Mouse (Mus musculus) neural tube, embryonic 13.5 days (tissue): ENCODE data around the gene Gng5. TPM values are rescaled to one million over a fixed set of nuclear protein-coding genes. Genes with fewer than 3 reads are reported as not detected.

Experiments
- ATAC-seq: fragments of 200-750 bp; cut with Nextera tagmentation; 2 replicates; pipeline ENCODE4 v1.8.0; 2017; ENCODE audit warnings: low read depth, mild to moderate bottlenecking, moderate TSS enrichment, moderate library complexity
- H3K27ac ChIP-seq: fragments of 300-500 bp; sonication (generic); replicated peaks from 2 replicates; pipeline ENCODE4 v1.5.1; 2015; ENCODE audit warnings: moderate library complexity, mild to moderate bottlenecking, inconsistent platforms
- H3K27me3 ChIP-seq: fragments of 300-500 bp; sonication (generic); 2 replicates; pipeline ENCODE4 v1.6.1; 2015; ENCODE audit warnings: mild to moderate bottlenecking, inconsistent platforms
- H3K36me3 ChIP-seq: fragments of 300-500 bp; sonication (generic); 2 replicates; pipeline ENCODE4 v1.6.1; 2015; ENCODE audit warnings: mild to moderate bottlenecking, inconsistent platforms
- H3K4me1 ChIP-seq: fragments of 300-500 bp; sonication (generic); replicated peaks from 2 replicates; pipeline ENCODE4 v1.6.1; 2015; ENCODE audit warnings: inconsistent platforms
- H3K4me2 ChIP-seq: fragments of 300-500 bp; sonication (generic); 2 replicates; pipeline ENCODE4 v1.6.1; 2015; ENCODE audit warnings: inconsistent platforms, mild to moderate bottlenecking, moderate library complexity
- H3K4me3 ChIP-seq: fragments of 300-500 bp; sonication (generic); 2 replicates; pipeline ENCODE4 v1.5.1; 2015; ENCODE audit warnings: mild to moderate bottlenecking, inconsistent platforms
- H3K9ac ChIP-seq: fragments of 300-500 bp; sonication (generic); 2 replicates; pipeline ENCODE4 v1.6.1; 2015; ENCODE audit warnings: moderate library complexity, mild to moderate bottlenecking, inconsistent platforms
- H3K9me3 ChIP-seq: fragments of 300-500 bp; sonication (generic); 2 replicates; pipeline ENCODE4 v1.6.1; 2016; ENCODE audit warnings: inconsistent platforms
- WGBS: fragments of 180-500 bp; shearing (Covaris S2); methylation state at CpG from one replicate; pipeline ENCODE4 v1.1.7; 2015; 5-methylcytosine and 5-hydroxymethylcytosine counted together
- polyA plus RNA-seq: library from polyadenylated mRNA; unstranded; fragments of >200 nt; fragmentation: Nextera tagmentation; extraction: Ambion mirVana; gene quantifications from 2 replicates; pipeline ENCODE4 v1.2.1, GENCODE M21; 2015

Gng5 gene
- polyA plus RNA-seq, 1 experiment from 2014 or later = 547 TPM

DNA sequence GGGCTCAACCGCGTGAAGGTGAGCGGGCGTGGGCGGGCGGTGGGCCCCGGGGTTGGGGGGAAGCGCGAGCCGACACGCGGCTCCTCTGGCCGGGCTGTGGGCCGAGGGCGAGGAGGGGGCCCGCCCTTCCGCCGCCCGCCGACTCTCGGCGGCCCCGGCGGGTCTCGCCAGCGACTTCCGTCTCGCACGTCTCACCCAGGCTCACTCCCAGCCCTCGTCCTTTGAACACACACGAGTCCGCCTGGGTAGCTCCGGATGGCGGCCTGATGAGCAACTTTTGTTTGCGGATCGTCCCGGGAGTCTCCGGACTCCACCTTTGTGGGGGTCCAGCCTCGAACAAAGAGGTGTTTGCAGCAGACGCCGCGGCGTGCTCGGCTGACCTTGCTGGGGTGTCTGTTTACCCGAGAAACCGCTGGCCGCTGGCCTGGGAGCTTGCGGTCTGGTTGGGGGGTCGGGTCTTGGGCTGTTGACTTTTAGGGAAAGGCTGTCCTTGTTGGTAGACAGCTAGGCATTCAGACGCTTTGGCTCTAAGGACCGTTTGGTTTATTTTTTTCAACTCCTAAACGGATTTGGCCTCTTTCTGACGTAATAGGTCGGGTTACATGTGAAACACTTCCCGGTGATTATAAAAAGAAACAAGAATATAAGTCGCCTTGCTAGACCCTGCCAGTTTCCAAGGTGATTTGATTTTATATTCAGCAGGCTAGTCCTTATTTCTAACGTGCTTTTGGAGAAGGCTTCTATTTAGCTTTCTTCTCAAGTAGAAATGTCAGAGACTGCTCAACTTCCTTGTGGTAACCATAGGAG, 599 bp downstream of the Gng5 start:
- Histone ChIP-seq H3K4me2 (peak overlapping the region; percentile 59), H3K9ac (peak overlapping the region; percentile 85), H3K27ac (peak overlapping the region; percentile 84), H3K4me3 (peak overlapping the region; percentile 72), H3K27me3 (no peaks in the 10 kb centered on the region), H3K9me3 (no peaks in the 10 kb centered on the region), H3K36me3 (peaks cover 10% of the 10 kb centered on the region), H3K4me1 (peaks cover 31% of the 10 kb centered on the region)
- peak; percentile 84 for ATAC-seq
- under 1% methylated on average over 56 of the region's 57 CpGs for WGBS

DNA sequence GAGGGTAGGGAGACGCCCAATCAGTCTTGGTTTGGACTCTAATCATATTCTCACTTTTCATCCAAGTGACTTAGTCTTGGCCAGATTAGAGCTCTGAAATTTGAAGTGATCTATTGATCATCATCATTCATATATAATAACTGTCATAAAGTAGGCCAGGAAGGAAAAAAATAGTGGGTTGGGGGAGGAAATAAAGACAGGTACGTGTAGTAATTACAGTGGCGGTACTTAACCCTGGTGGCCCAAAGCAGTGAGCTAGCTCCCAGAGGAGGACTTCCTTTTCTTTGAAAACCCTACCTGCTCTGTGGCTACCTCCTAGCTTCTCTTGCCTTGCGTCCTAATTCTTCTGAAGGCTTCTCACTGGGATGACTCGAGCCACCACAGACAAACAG, 1.2 kb downstream of the Gng5 start:
- H3K4me3 ChIP-seq = peak overlapping the region; percentile 72
- no peaks in the 10 kb centered on the region for H3K27me3 ChIP-seq
- peak overlapping the region; percentile 85 for H3K9ac ChIP-seq
- H3K27ac ChIP-seq = peak overlapping the region; percentile 84; the same call in 1 of the 2 replicates
- peaks cover 31% of the 10 kb centered on the region for H3K4me1 ChIP-seq
- peaks cover 15% of the 10 kb centered on the region for H3K36me3 ChIP-seq
- 11% methylated on average over 5 of the region's 5 CpGs for WGBS
- no peaks in the 10 kb centered on the region for H3K9me3 ChIP-seq
- ATAC-seq = no peak
- H3K4me2 ChIP-seq = peak overlapping the region; percentile 59

DNA sequence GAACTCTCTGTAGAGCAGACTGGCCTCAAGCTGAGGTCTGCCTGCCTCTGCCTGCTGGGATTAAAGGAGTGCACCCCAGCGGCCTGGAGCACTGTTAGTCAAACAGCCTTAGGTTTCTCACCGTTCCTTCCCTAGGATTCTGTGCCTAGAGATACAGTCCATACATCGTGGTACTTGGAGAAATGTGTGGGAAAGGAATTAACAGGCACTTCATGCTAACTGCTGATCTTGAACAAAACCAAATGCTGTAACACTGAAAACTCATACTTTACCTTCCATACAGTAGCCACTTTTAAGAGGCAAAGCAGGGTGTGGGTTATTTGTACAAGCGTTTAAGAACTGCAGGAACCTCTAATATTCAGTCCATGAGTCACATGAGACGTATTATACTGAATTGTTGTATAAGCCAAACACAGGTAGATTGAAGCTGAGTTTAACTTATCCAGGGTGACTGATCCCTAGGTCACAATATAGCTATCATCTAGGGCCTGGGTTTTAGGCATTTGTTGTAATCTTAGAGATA, 2.1 kb downstream of the Gng5 start:
- peak overlapping the region; percentile 59 for H3K4me2 ChIP-seq
- H3K9ac ChIP-seq = peak overlapping the region; percentile 85
- peaks cover 31% of the 10 kb centered on the region for H3K4me1 ChIP-seq
- peaks cover 22% of the 10 kb centered on the region for H3K36me3 ChIP-seq
- H3K4me3 ChIP-seq = peak overlapping the region; percentile 72
- no peak for ATAC-seq
- 65% methylated on average over 5 of the region's 5 CpGs for WGBS
- no peak overlapping the region for H3K27ac ChIP-seq
- H3K27me3 ChIP-seq = no peaks in the 10 kb centered on the region
- no peaks in the 10 kb centered on the region for H3K9me3 ChIP-seq

DNA sequence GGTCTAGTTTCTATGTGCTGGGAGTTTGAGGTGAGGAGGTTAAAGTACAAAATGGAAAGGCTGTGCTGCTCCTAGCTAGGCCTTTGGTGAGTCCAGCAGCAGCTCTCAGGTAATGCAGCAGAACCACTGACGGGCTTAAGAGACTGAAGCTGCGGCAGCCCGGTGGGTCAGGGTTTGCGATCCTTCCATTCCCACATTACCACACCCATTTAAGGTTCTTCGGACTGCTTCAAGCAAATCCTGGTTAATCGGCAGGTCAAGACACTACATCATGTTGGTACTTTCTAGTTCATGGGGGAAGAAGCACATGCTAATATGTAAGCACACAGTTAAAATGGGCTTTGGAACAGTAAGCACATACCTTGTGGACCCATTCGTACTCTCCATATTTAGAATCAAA, 7.1 kb downstream of the Gng5 start:
- Histone ChIP-seq H3K9me3 (no peaks in the 10 kb centered on the region), H3K4me2 (no peak overlapping the region), H3K4me1 (peaks cover 18% of the 10 kb centered on the region), H3K4me3 (no peak overlapping the region), H3K27ac (no peak overlapping the region), H3K36me3 (peaks cover 63% of the 10 kb centered on the region), H3K27me3 (no peaks in the 10 kb centered on the region), H3K9ac (no peak overlapping the region)
- ATAC-seq = no peak
- WGBS = 95% methylated on average over 7 of the region's 7 CpGs

DNA sequence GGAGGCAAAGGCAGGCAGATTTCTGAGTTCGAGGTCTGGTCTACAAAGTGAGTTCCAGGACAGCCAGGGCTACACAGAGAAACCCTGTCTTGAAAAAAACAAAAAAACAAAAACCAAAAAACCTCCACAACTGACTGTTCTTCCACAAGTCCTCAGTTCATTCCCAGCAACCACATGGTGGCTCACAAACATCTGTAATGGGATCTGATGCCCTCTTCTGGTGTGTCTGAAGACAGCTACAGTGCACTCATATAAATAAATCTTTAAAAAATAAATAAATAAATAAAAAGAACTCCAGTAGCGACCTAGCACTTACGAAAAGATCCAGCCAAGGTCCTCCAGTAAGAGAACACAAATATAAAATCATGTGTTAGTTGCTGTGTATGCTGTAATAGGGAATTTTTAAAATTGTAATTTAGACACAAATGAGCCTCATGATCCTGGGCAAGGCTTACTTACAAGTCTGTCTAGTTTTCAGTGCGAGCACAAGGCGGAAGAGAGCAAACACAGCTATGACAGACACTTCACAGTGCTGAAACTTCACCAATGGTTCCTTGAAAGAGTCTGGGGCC, 20.7 kb downstream of the Gng5 start:
- ATAC-seq = peak; percentile 24; the same call in 1 of the 2 replicates
- 43% methylated on average over 5 of the region's 5 CpGs for WGBS

DNA sequence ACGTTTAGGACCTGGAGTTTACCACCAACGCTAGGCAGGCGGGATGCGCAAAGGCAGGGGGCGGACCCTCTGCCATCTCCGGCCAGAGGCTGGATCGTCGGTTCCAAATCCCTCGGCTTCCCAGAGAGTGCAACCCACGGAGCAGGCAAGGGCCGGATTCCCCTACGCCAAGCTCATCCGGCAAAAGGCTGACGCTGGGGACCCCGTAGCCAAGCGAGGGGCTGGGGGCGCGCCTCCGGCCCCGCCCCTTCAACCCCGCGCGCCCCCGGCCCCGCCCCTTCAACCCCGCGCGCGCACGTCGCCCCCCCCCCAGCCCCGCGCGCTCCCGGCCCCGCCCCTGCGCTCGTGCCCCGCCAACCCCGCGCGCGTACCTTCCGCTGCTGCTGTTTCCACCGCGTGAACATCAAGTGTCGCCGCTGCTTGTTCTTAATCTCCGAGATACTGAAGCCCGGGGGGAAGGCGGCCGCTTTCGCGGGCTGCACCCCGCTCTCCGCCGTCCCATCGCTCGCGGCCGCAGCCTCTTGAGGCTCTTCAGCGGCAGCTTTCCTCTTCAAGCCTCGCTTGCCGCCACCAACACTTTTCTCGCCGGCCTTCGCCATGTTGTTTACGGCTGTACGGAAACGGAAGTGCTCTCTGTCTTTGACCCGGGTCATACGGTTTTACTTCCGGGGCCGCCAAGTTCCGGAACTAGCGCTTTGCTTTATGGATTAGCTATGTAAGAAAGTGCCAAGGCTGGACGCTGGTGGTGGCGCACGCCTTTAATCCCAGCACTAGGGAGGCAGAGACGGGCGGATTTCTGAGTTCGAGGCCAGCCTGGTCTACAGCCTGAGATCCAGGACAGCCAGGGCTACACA, 21.4 kb downstream of the Gng5 start, which contains the start of gene Rpf1:
Rpf1 (minus strand) TSS at position 632 of the 854 bp plus-strand sequence.
- under 1% methylated on average over 59 of the region's 82 CpGs for WGBS
- Histone ChIP-seq H3K4me1 (peaks cover 8% of the 10 kb centered on the region), H3K9me3 (no peaks in the 10 kb centered on the region), H3K27me3 (no peaks in the 10 kb centered on the region), H3K36me3 (peaks cover 23% of the 10 kb centered on the region), H3K27ac (peak within 1 kb of the TSS; percentile 97), H3K4me3 (peak within 1 kb of the TSS; percentile 67), H3K9ac (peak within 1 kb of the TSS; percentile 84), H3K4me2 (peak within 1 kb of the TSS; percentile 73)
- peak; percentile 97 for ATAC-seq

More for the DNA sequence above, 20.7 kb downstream of the Gng5 start:
- peak overlapping the region; percentile 67 for H3K4me3 ChIP-seq
- H3K4me2 ChIP-seq = peak overlapping the region; percentile 73
- peak overlapping the region; percentile 84 for H3K9ac ChIP-seq
- no peaks in the 10 kb centered on the region for H3K27me3 ChIP-seq
- no peaks in the 10 kb centered on the region for H3K9me3 ChIP-seq
- H3K36me3 ChIP-seq = peaks cover 27% of the 10 kb centered on the region
- peaks cover 8% of the 10 kb centered on the region for H3K4me1 ChIP-seq
- peak overlapping the region; percentile 97 for H3K27ac ChIP-seq

DNA sequence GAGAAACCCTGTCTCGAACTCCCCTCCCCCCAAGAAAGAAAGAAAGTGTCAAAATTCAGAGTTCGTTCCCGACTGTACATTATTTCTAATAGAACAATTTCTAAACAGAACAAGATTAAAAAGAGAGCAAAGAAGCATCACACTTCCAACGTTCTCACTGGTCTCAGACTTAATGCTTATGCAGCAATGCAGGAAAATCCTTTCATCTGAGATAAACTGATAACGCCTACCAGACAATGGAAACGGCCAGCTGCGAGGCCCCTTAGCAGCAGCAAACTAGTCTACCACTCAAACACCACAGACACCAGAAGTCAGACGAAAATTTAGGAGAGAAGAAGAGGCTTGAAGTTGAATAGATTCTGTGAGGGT, 22.0 kb downstream of the Gng5 start:
- peak overlapping the region; percentile 84; the same call in 1 of the 2 replicates for H3K9ac ChIP-seq
- no peak for ATAC-seq
- 15% methylated on average over 8 of the region's 8 CpGs for WGBS

DNA sequence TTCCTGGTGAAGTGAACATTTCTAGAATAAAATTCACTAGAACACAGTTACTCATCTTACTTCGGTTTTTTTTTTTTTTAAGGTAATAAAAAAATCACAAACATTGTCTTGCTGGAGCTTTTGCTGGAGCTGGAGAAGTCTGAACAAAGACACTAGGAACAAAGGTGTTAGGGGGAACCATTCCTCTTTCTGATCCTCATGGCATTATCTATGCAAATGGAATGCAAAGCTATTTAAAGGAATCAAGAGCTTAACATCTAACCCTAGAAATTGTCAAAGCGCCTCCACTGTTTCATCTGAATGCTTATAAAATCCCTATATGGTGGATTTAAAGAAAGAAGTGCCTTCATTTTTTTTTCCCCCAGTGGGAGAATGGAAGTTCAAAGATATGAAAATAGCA, 28.7 kb downstream of the Gng5 start:
- no peaks in the 10 kb centered on the region for H3K27me3 ChIP-seq
- H3K9ac ChIP-seq = no peak overlapping the region
- no peak overlapping the region for H3K4me2 ChIP-seq
- no peaks in the 10 kb centered on the region for H3K9me3 ChIP-seq
- H3K27ac ChIP-seq = no peak overlapping the region
- ATAC-seq = no peak
- no peaks in the 10 kb centered on the region for H3K4me1 ChIP-seq
- no peak overlapping the region for H3K4me3 ChIP-seq
- no peaks in the 10 kb centered on the region for H3K36me3 ChIP-seq
- 55% methylated on average over 2 of the region's 2 CpGs for WGBS

More for the DNA sequence above, 22.0 kb downstream of the Gng5 start:
- peaks cover 8% of the 10 kb centered on the region for H3K4me1 ChIP-seq
- H3K27ac ChIP-seq = peak overlapping the region; percentile 97
- peak overlapping the region; percentile 73 for H3K4me2 ChIP-seq
- peak overlapping the region; percentile 67 for H3K4me3 ChIP-seq
- no peaks in the 10 kb centered on the region for H3K27me3 ChIP-seq
- H3K9me3 ChIP-seq = no peaks in the 10 kb centered on the region
- H3K36me3 ChIP-seq = peaks cover 21% of the 10 kb centered on the region

DNA sequence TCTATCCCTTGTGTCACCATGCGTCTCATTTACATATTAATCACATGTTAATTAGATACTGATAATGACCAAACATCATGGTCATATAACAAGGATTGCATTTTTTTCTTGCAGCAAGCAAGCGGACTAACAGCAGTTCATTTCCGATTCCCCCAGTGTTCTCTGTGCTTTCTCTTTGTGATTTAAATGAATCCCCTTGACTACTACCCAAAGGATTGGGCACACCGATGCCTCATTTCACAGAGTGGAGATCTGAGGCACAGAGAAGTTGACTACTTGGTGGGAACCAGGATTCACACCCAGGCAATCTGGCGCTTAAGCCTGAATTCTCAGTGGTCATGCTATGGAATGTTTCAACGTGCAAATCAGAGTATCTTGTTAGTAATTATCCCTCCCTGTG, 35.4 kb downstream of the Gng5 start:
- H3K9me3 ChIP-seq = no peaks in the 10 kb centered on the region
- no peaks in the 10 kb centered on the region for H3K36me3 ChIP-seq
- H3K4me1 ChIP-seq = no peaks in the 10 kb centered on the region
- no peak overlapping the region for H3K9ac ChIP-seq
- no peak overlapping the region for H3K4me3 ChIP-seq
- no peaks in the 10 kb centered on the region for H3K27me3 ChIP-seq
- no peak for ATAC-seq
- 59% methylated on average over 6 of the region's 6 CpGs for WGBS
- H3K4me2 ChIP-seq = no peak overlapping the region
- H3K27ac ChIP-seq = no peak overlapping the region

DNA sequence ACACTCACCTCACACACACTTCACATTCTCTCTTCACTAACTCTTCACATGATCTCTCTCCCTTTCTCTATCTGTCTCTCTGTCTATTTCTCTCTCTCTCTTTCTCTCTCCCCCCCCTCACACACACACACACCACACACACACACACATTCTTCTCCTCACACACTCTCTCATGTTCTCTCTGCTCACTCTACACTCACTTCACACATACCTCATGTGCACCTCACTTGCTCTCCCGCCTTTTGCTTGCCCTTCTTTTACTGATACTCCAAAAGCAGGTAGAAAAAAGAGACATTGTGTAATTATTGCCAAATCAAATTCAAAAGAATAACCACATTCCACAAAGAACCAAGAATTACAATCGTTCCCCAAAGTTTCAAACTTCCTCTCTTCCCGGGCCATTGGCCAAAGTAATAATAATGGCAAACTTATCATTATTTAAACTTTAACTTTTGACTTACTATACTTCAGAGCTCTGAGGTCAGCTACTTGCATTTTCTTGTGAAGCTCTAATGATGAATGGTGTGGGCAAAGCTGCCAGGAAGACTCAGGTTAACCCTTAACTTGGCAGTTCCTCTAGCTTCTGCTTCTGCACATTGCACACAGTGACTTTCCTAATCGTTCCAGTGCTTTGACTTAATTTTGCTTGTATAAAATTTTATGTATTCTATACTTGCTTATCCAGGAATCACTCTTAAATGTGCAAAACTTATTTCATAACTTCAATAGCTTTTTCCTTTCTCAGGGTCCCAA, 41.1 kb downstream of the Gng5 start:
- Histone ChIP-seq H3K4me2 (no peak overlapping the region), H3K27me3 (no peaks in the 10 kb centered on the region)
- WGBS = 87% methylated on average over 4 of the region's 4 CpGs

DNA sequence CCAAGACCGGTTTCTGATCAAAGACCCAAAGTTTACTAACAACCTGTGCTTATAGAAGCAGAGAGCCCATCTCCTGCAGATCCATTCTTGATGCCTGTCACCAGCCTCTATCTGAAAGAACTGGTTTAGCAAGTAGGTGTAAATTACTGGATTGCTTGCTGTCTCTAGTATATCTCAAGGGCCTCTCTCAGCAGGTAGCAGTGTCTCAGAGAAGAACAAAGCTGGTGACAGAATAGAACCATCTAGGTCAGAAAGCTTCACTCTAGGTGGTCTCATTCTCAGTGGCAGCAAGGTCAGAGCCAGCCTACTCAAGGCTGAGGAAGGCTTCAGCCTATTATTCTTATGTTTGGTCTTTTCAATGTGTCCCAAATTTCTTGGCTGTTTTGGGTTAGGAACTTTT, 44.0 kb downstream of the Gng5 start:
- ATAC-seq = no peak
- Histone ChIP-seq H3K9ac (no peak overlapping the region), H3K4me2 (no peak overlapping the region), H3K9me3 (0 out of 2 replicates have a peak, but pooled peaks cover 5% of the 10 kb centered on the region), H3K27me3 (no peaks in the 10 kb centered on the region), H3K4me1 (no peaks in the 10 kb centered on the region), H3K27ac (no peak overlapping the region), H3K4me3 (no peak overlapping the region), H3K36me3 (no peaks in the 10 kb centered on the region)
- 10% methylated on average over 1 of the region's 1 CpGs for WGBS

More for the DNA sequence above, 41.1 kb downstream of the Gng5 start:
- no peak overlapping the region for H3K27ac ChIP-seq
- H3K4me1 ChIP-seq = no peaks in the 10 kb centered on the region
- H3K36me3 ChIP-seq = no peaks in the 10 kb centered on the region
- H3K9ac ChIP-seq = no peak overlapping the region
- no peak overlapping the region for H3K4me3 ChIP-seq
- no peak for ATAC-seq
- H3K9me3 ChIP-seq = 0 out of 2 replicates have a peak, but pooled peaks cover 5% of the 10 kb centered on the region
